Comparison of ENCODE assay signal across 8 mouse cellular contexts in genomic region chr10:43220910-43221625, GRCm38 (mm10). TPM values are rescaled to one million over a fixed set of nuclear protein-coding genes. Genes with fewer than 3 reads are reported as not detected.
A peak's percentile ranks its signal among the peaks of the same experiment; 100 is the strongest.
DNase-seq lines count a peak whose midpoint lies in the region; ATAC-seq lines count a peak whose summit lies in the region.

Gene Pdss2, plus strand, starts transcription at chr10:43221486.

- H3K4me2 ChIP-seq in hindbrain, embryonic 11.5 days (replicated peaks; ENCODE audit: low read depth, low read length): peak within 1 kb of the TSS; percentile 83

- peak; percentile 97 for ATAC-seq in frontal cortex, adult (ENCODE audit: low TSS enrichment)
- ATAC-seq in hindbrain, embryonic 11.5 days (ENCODE audit: low FRiP score): peak; percentile 98

- peak within 1 kb of the TSS; percentile 97 for H3K9ac ChIP-seq in hindbrain, embryonic 11.5 days (ENCODE audit: low read depth, low read length)

- H3K4me3 ChIP-seq in hindbrain, embryonic 11.5 days (ENCODE audit: low read depth, low read length): peak within 1 kb of the TSS; percentile 91

- WGBS in hindbrain, embryonic 11.5 days: under 1% methylated on average over 50 of the region's 50 CpGs

- peak; percentile 86 for DNase-seq in MEL-GATA-1-ER (ENCODE audit: extremely low read depth, low read depth)
- DNase-seq in cerebellum, adult 8-10 months: peak; percentile 90
- peak; percentile 93 for DNase-seq in hindbrain, embryonic 11.5 days (ENCODE audit: low spot score)
- DNase-seq in layer of hippocampus, postnatal 10 days (ENCODE audit: low spot score in 2 of 2): peak; percentile 88 to 91
- DNase-seq in lung, postnatal 10 days: peak; percentile 99
- DNase-seq in ovary, postnatal 36 days (ENCODE audit: low spot score): peak; percentile 92
- DNase-seq in thymus, postnatal 25 days: peak; percentile 93

- no peaks in the 10 kb centered on the region for H3K9me3 ChIP-seq in hindbrain, embryonic 11.5 days (ENCODE audit: control insufficient read depth, low read length)

- H3K4me1 ChIP-seq in hindbrain, embryonic 11.5 days (replicated peaks; ENCODE audit: control insufficient read depth, insufficient read depth, low read length): peaks cover 2% of the 10 kb centered on the region; the same call in 1 of the 2 replicates

- H3K27me3 ChIP-seq in hindbrain, embryonic 11.5 days (ENCODE audit: control insufficient read depth, insufficient read depth, low read length): no peaks in the 10 kb centered on the region

- H3K27ac ChIP-seq in hindbrain, embryonic 11.5 days (ENCODE audit: low read depth, low read length): peak within 1 kb of the TSS; percentile 93

- no peaks in the 10 kb centered on the region for H3K36me3 ChIP-seq in hindbrain, embryonic 11.5 days (ENCODE audit: control insufficient read depth, insufficient read depth, low read length)

RNA-seq across cellular contexts. Expression of gene Pdss2, which starts in this region (rescaled TPM):
- 15.2 and 18.4 TPM in 2 replicates for polyA plus RNA-seq in hindbrain, embryonic 11.5 days (2014; fragmentation: Nextera tagmentation; extraction: Ambion mirVana)
- 10 to 100 TPM; 16.8 to 21.5 TPM for total RNA-seq in layer of hippocampus, postnatal 10 days (2021)

Comparison
In these comparisons a context has a peak if more than half of its experiments do, and no peak if none do; other contexts are left out.
1. Peak in every context shown above with its lines: DNase-seq, ATAC-seq, H3K4me3 ChIP-seq and H3K27ac ChIP-seq.